Mouse (Mus musculus) embryonic facial prominence, embryonic 15.5 days (tissue): ENCODE results near the gene Cir1. TPM values are rescaled to one million over a fixed set of nuclear protein-coding genes. Genes with fewer than 3 reads are reported as not detected.

Experiments
- ATAC-seq: fragments of 200-750 bp; cut with Nextera tagmentation; 2 replicates; pipeline ENCODE4 v1.8.0; 2017; ENCODE audit warnings: low read depth, moderate TSS enrichment; ENCODE audit not compliant: insufficient number of reproducible peaks, low FRiP score, low TSS enrichment
- H3K27ac ChIP-seq: fragments of 300-500 bp; sonication (generic); replicated peaks from 2 replicates; pipeline ENCODE4 v1.5.1; 2015; ENCODE audit warnings: mild to moderate bottlenecking, inconsistent platforms
- H3K27me3 ChIP-seq: fragments of 300-500 bp; sonication (generic); 2 replicates; pipeline ENCODE4 v1.6.1; 2015; ENCODE audit warnings: inconsistent platforms
- H3K36me3 ChIP-seq: fragments of 300-500 bp; sonication (generic); 2 replicates; pipeline ENCODE4 v1.6.1; 2015; ENCODE audit warnings: mild to moderate bottlenecking, inconsistent platforms
- H3K4me1 ChIP-seq: fragments of 300-500 bp; sonication (generic); 2 replicates; pipeline ENCODE4 v1.6.1; 2015; ENCODE audit warnings: inconsistent platforms
- H3K4me2 ChIP-seq: fragments of 300-500 bp; sonication (generic); replicated peaks from 2 replicates; pipeline ENCODE4 v1.6.1; 2015; ENCODE audit warnings: mild to moderate bottlenecking, inconsistent platforms
- H3K4me3 ChIP-seq: fragments of 300-500 bp; sonication (generic); replicated peaks from 2 replicates; pipeline ENCODE4 v1.5.1; 2015; ENCODE audit warnings: mild to moderate bottlenecking, inconsistent platforms
- H3K9ac ChIP-seq: fragments of 300-500 bp; sonication (generic); 2 replicates; pipeline ENCODE4 v1.6.1; 2015; ENCODE audit warnings: inconsistent platforms
- H3K9me3 ChIP-seq: fragments of 300-500 bp; sonication (generic); replicated peaks from 2 replicates; pipeline ENCODE4 v1.6.1; 2016; ENCODE audit warnings: inconsistent platforms
- WGBS: fragments of 180-500 bp; shearing (Covaris S2); methylation state at CpG from one replicate; pipeline ENCODE4 v1.1.7; 2015; 5-methylcytosine and 5-hydroxymethylcytosine counted together
- polyA plus RNA-seq: library from polyadenylated mRNA; unstranded; fragments of >200 nt; fragmentation: Nextera tagmentation; extraction: Ambion mirVana; gene quantifications from 2 replicates; pipeline ENCODE4 v1.2.1, GENCODE M21; 2015

Gene Cir1
- polyA plus RNA-seq, 1 experiment from 2014 or later, result 26.6 TPM

- WGBS, result 66% methylated on average over 5 of the region's 5 CpGs
- H3K4me1 ChIP-seq, result peaks cover 17% of the 10 kb centered on the region
- H3K4me3 ChIP-seq, result no peak overlapping the region
- H3K9me3 ChIP-seq, result no peaks in the 10 kb centered on the region
- no peaks in the 10 kb centered on the region for H3K27me3 ChIP-seq
- no peaks in the 10 kb centered on the region for H3K36me3 ChIP-seq
- no peak overlapping the region for H3K9ac ChIP-seq
- no peak for ATAC-seq
- H3K27ac ChIP-seq, result no peak overlapping the region
- H3K4me2 ChIP-seq, result no peak overlapping the region
Observed at GRCm38 (mm10) chr2:73343701-73344100, 31.2 kb upstream of the Cir1 start.

- WGBS, result 64% methylated on average over 8 of the region's 8 CpGs
- no peak overlapping the region for H3K9ac ChIP-seq
- H3K4me3 ChIP-seq, result no peak overlapping the region
- H3K36me3 ChIP-seq, result no peaks in the 10 kb centered on the region
- no peaks in the 10 kb centered on the region for H3K9me3 ChIP-seq
- no peak overlapping the region for H3K27ac ChIP-seq
- no peak for ATAC-seq
- no peaks in the 10 kb centered on the region for H3K27me3 ChIP-seq
- no peak overlapping the region for H3K4me2 ChIP-seq
- no peaks in the 10 kb centered on the region for H3K4me1 ChIP-seq
Observed at GRCm38 (mm10) chr2:73338415-73338814, 25.9 kb upstream of the Cir1 start.

- no peak overlapping the region for H3K9ac ChIP-seq
- no peak for ATAC-seq
- H3K36me3 ChIP-seq, result no peaks in the 10 kb centered on the region
- no peak overlapping the region for H3K27ac ChIP-seq
- H3K4me3 ChIP-seq, result no peak overlapping the region
- no peak overlapping the region for H3K4me2 ChIP-seq
- H3K4me1 ChIP-seq, result no peaks in the 10 kb centered on the region
- WGBS, result 82% methylated on average over 3 of the region's 3 CpGs
- no peaks in the 10 kb centered on the region for H3K27me3 ChIP-seq
- no peaks in the 10 kb centered on the region for H3K9me3 ChIP-seq
Observed at GRCm38 (mm10) chr2:73335949-73336348, 23.4 kb upstream of the Cir1 start.

GRCm38 (mm10) chr2:73325871-73326270, 13.4 kb upstream of the Cir1 start:
- Histone ChIP-seq H3K27ac (no peak overlapping the region), H3K36me3 (no peaks in the 10 kb centered on the region), H3K4me1 (no peaks in the 10 kb centered on the region), H3K4me2 (no peak overlapping the region), H3K27me3 (no peaks in the 10 kb centered on the region), H3K9me3 (no peaks in the 10 kb centered on the region), H3K9ac (no peak overlapping the region), H3K4me3 (no peak overlapping the region)
- WGBS, result 83% methylated on average over 5 of the region's 5 CpGs
- no peak for ATAC-seq

- H3K36me3 ChIP-seq, result 0 out of 2 replicates have a peak, but pooled peaks cover 6% of the 10 kb centered on the region
- H3K9ac ChIP-seq, result no peak overlapping the region
- no peaks in the 10 kb centered on the region for H3K4me1 ChIP-seq
- no peak overlapping the region for H3K4me2 ChIP-seq
- no peaks in the 10 kb centered on the region for H3K27me3 ChIP-seq
- no peak overlapping the region for H3K27ac ChIP-seq
- ATAC-seq, result no peak
- H3K9me3 ChIP-seq, result no peaks in the 10 kb centered on the region
- WGBS, result 72% methylated on average over 12 of the region's 12 CpGs
- no peak overlapping the region for H3K4me3 ChIP-seq
Observed at GRCm38 (mm10) chr2:73322991-73323390, 10.5 kb upstream of the Cir1 start.

GRCm38 (mm10) chr2:73319218-73319617, 6.7 kb upstream of the Cir1 start:
- Histone ChIP-seq H3K36me3 (0 out of 2 replicates have a peak, but pooled peaks cover 6% of the 10 kb centered on the region), H3K4me2 (no peak overlapping the region), H3K27me3 (no peaks in the 10 kb centered on the region), H3K9ac (no peak overlapping the region), H3K4me3 (no peak overlapping the region), H3K27ac (no peak overlapping the region), H3K9me3 (no peaks in the 10 kb centered on the region), H3K4me1 (no peaks in the 10 kb centered on the region)
- 87% methylated on average over 5 of the region's 5 CpGs for WGBS
- ATAC-seq, result no peak

GRCm38 (mm10) chr2:73317426-73317825, 4.9 kb upstream of the Cir1 start:
- H3K9me3 ChIP-seq, result no peaks in the 10 kb centered on the region
- no peaks in the 10 kb centered on the region for H3K27me3 ChIP-seq
- no peak overlapping the region for H3K9ac ChIP-seq
- no peak overlapping the region for H3K27ac ChIP-seq
- no peak overlapping the region for H3K4me3 ChIP-seq
- H3K4me1 ChIP-seq, result 0 out of 2 replicates have a peak, but pooled peaks cover 4% of the 10 kb centered on the region
- H3K4me2 ChIP-seq, result no peak overlapping the region
- H3K36me3 ChIP-seq, result 0 out of 2 replicates have a peak, but pooled peaks cover 6% of the 10 kb centered on the region
- 92% methylated on average over 9 of the region's 9 CpGs for WGBS
- ATAC-seq, result no peak

GRCm38 (mm10) chr2:73314311-73314710, 1.8 kb upstream of the Cir1 start:
- no peak for ATAC-seq
- Histone ChIP-seq H3K4me1 (peaks cover 15% of the 10 kb centered on the region), H3K27ac (no peak overlapping the region), H3K4me3 (no peak overlapping the region), H3K9me3 (no peaks in the 10 kb centered on the region), H3K4me2 (no peak overlapping the region), H3K27me3 (no peaks in the 10 kb centered on the region), H3K9ac (no peak overlapping the region), H3K36me3 (peaks cover 11% of the 10 kb centered on the region)
- 75% methylated on average over 3 of the region's 3 CpGs for WGBS

GRCm38 (mm10) chr2:73313117-73313501, 608 bp upstream of the Cir1 start:
- no peak for ATAC-seq
- peak overlapping the region; percentile 90 for H3K27ac ChIP-seq
- peaks cover 20% of the 10 kb centered on the region for H3K36me3 ChIP-seq
- peak overlapping the region; percentile 75 for H3K4me3 ChIP-seq
- H3K9me3 ChIP-seq, result no peaks in the 10 kb centered on the region
- peaks cover 15% of the 10 kb centered on the region for H3K4me1 ChIP-seq
- H3K9ac ChIP-seq, result peak overlapping the region; percentile 57
- WGBS, result 31% methylated on average over 14 of the region's 14 CpGs
- peak overlapping the region; percentile 62 for H3K4me2 ChIP-seq
- H3K27me3 ChIP-seq, result no peaks in the 10 kb centered on the region

- Histone ChIP-seq H3K36me3 (peaks cover 69% of the 10 kb centered on the region), H3K27me3 (no peaks in the 10 kb centered on the region), H3K9ac (no peak overlapping the region), H3K4me2 (no peak overlapping the region), H3K4me3 (no peak overlapping the region), H3K4me1 (peaks cover 4% of the 10 kb centered on the region), H3K9me3 (no peaks in the 10 kb centered on the region), H3K27ac (no peak overlapping the region)
- WGBS, result 94% methylated on average over 7 of the region's 7 CpGs
- ATAC-seq, result no peak
Observed at GRCm38 (mm10) chr2:73306006-73306405, 6.5 kb downstream of the Cir1 start.

- no peak overlapping the region for H3K9ac ChIP-seq
- H3K27me3 ChIP-seq, result no peaks in the 10 kb centered on the region
- no peak for ATAC-seq
- no peak overlapping the region for H3K4me2 ChIP-seq
- WGBS, result 84% methylated on average over 5 of the region's 5 CpGs
- no peak overlapping the region for H3K27ac ChIP-seq
- H3K4me1 ChIP-seq, result no peaks in the 10 kb centered on the region
- no peaks in the 10 kb centered on the region for H3K9me3 ChIP-seq
- H3K36me3 ChIP-seq, result peaks cover 63% of the 10 kb centered on the region
- H3K4me3 ChIP-seq, result no peak overlapping the region
Observed at GRCm38 (mm10) chr2:73304506-73304905, 8.0 kb downstream of the Cir1 start.

GRCm38 (mm10) chr2:73302722-73303121, 9.8 kb downstream of the Cir1 start:
- H3K36me3 ChIP-seq, result peaks cover 56% of the 10 kb centered on the region
- no peaks in the 10 kb centered on the region for H3K4me1 ChIP-seq
- no peak overlapping the region for H3K4me3 ChIP-seq
- no peak overlapping the region for H3K4me2 ChIP-seq
- H3K27me3 ChIP-seq, result no peaks in the 10 kb centered on the region
- no peak overlapping the region for H3K9ac ChIP-seq
- no peak overlapping the region for H3K27ac ChIP-seq
- WGBS, result 93% methylated on average over 9 of the region's 9 CpGs
- H3K9me3 ChIP-seq, result no peaks in the 10 kb centered on the region
- no peak for ATAC-seq
